Mouse (Mus musculus): Measurements from ENCODE around the gene Gpbar1. TPM values are rescaled to one million over a fixed set of nuclear protein-coding genes. Genes with fewer than 3 reads are reported as not detected.
A peak's percentile ranks its signal among the peaks of the same experiment; 100 is the strongest.

Gene Gpbar1
- total RNA-seq (2021) = not detected
- long read RNA-seq = 0 reads

- no peak for DNase-seq (ENCODE audit: low spot score in 2 of 2)
Measured at GRCm38 (mm10) chr1:74278538-74278937, at the start of gene Gpbar1. Gpbar1 (plus strand) TSS chr1:74278550.

- no peak for DNase-seq (ENCODE audit: low spot score in 2 of 2)
Measured at GRCm38 (mm10) chr1:74229942-74230341, 48.4 kb upstream of the Gpbar1 start.

- DNase-seq (ENCODE audit: low spot score in 2 of 2) = no peak
Measured at GRCm38 (mm10) chr1:74230992-74231391, 47.4 kb upstream of the Gpbar1 start.

- DNase-seq (ENCODE audit: low spot score in 2 of 2) = peak; percentile 97
Measured at GRCm38 (mm10) chr1:74235938-74236589, 42.3 kb upstream of the Gpbar1 start, which contains the start of gene Arpc2. Arpc2 (plus strand) TSS chr1:74236084.

GRCm38 (mm10) chr1:74236590-74237317 is 41.6 kb upstream of the Gpbar1 start:
- no peak for DNase-seq (ENCODE audit: low spot score in 2 of 2)

GRCm38 (mm10) chr1:74237671-74238070 is 40.7 kb upstream of the Gpbar1 start:
- no peak for DNase-seq (ENCODE audit: low spot score in 2 of 2)

GRCm38 (mm10) chr1:74238136-74238535 is 40.2 kb upstream of the Gpbar1 start:
- no peak for DNase-seq (ENCODE audit: low spot score in 2 of 2)

GRCm38 (mm10) chr1:74239162-74239561 is 39.2 kb upstream of the Gpbar1 start:
- no peak for DNase-seq (ENCODE audit: low spot score in 2 of 2)

GRCm38 (mm10) chr1:74239618-74240017 is 38.7 kb upstream of the Gpbar1 start:
- DNase-seq (ENCODE audit: low spot score in 2 of 2) = peak in 1 of 2 experiments; percentile 40

- DNase-seq (ENCODE audit: low spot score in 2 of 2) = peak; percentile 86 to 93
Measured at GRCm38 (mm10) chr1:74240311-74240710, 38.0 kb upstream of the Gpbar1 start.

GRCm38 (mm10) chr1:74240832-74241231 is 37.5 kb upstream of the Gpbar1 start:
- no peak for DNase-seq (ENCODE audit: low spot score in 2 of 2)

- DNase-seq (ENCODE audit: low spot score in 2 of 2) = no peak
Measured at GRCm38 (mm10) chr1:74245525-74245924, 32.8 kb upstream of the Gpbar1 start.

- DNase-seq (ENCODE audit: low spot score in 2 of 2) = no peak
Measured at GRCm38 (mm10) chr1:74248799-74249198, 29.6 kb upstream of the Gpbar1 start.

GRCm38 (mm10) chr1:74249331-74249980 is 28.9 kb upstream of the Gpbar1 start:
- no peak for DNase-seq (ENCODE audit: low spot score in 2 of 2)

GRCm38 (mm10) chr1:74250096-74250495 is 28.3 kb upstream of the Gpbar1 start:
- DNase-seq (ENCODE audit: low spot score in 2 of 2) = no peak

- DNase-seq (ENCODE audit: low spot score in 2 of 2) = no peak
Measured at GRCm38 (mm10) chr1:74255704-74256345, 22.5 kb upstream of the Gpbar1 start.

GRCm38 (mm10) chr1:74256782-74257181 is 21.6 kb upstream of the Gpbar1 start:
- no peak for DNase-seq (ENCODE audit: low spot score in 2 of 2)

- no peak for DNase-seq (ENCODE audit: low spot score in 2 of 2)
Measured at GRCm38 (mm10) chr1:74262510-74262909, 15.8 kb upstream of the Gpbar1 start.

- no peak for DNase-seq (ENCODE audit: low spot score in 2 of 2)
Measured at GRCm38 (mm10) chr1:74268750-74269149, 9.6 kb upstream of the Gpbar1 start.

GRCm38 (mm10) chr1:74271659-74272058 is 6.7 kb upstream of the Gpbar1 start:
- peak in 1 of 2 experiments; percentile 50 for DNase-seq (ENCODE audit: low spot score in 2 of 2)

- DNase-seq (ENCODE audit: low spot score in 2 of 2) = no peak
Measured at GRCm38 (mm10) chr1:74275015-74275414, 3.3 kb upstream of the Gpbar1 start.

- DNase-seq (ENCODE audit: low spot score in 2 of 2) = no peak
Measured at GRCm38 (mm10) chr1:74277041-74277440, 1.3 kb upstream of the Gpbar1 start.

Data from layer of hippocampus, adult 18-20 months (tissue).